Mouse (Mus musculus) cortical plate, adult 2 months (tissue): Measurements from ENCODE around the gene Smc6.

ENCODE experiments used
- CTCF ChIP-seq: fragments of 200-500 bp; IDR thresholded peaks from 2 replicates; pipeline ENCODE4 v1.5.1; 2011; ENCODE audit warnings: mild to moderate bottlenecking, control low read depth, low read length; ENCODE audit not compliant: insufficient read depth; ENCODE audit errors: extremely low read depth
- POLR2A ChIP-seq: fragments of 200-500 bp; IDR thresholded peaks from 2 replicates; pipeline ENCODE4 v1.6.1; 2011; ENCODE audit warnings: mild to moderate bottlenecking, low read length, control low read depth; ENCODE audit not compliant: insufficient read depth; ENCODE audit errors: extremely low read depth

DNA sequence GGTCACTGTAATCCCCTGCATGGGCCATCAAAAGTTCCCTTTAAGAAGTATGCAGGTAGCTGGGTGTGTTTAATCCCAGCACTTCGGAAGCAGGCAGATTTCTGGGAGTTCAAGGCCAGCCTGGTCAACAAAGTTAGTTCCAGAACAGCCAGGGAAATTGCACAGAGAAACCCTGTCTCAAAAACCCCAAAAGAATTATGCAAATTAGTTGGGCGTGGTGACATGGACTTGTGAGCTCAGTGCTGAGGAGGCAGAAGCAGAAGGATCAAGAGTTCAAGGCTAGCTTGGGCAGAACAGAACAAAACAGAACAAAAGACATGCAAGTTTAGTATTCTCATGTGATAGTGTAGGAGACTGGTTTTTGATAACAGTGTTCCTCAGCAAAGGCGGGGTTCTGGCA is 43.1 kb upstream of the Smc6 start:
- TF ChIP-seq POLR2A: no peak
- TF ChIP-seq CTCF: no peak
